Mouse (Mus musculus): ENCODE measurements around the gene Fibcd1.

GRCm38 (mm10) chr2:31789215-31789614 is 56.6 kb downstream of the Fibcd1 start:
- TF ChIP-seq CTCF (IDR thresholded peaks at IDR 0.05; ENCODE audit: extremely low read depth, insufficient read length, insufficient replicate concordance, low read depth, low read length) (no peak), POLR2A (IDR thresholded peaks at IDR 0.05; ENCODE audit: low read depth, low read length) (no peak)

All from small intestine, adult 2 months (tissue).